Mouse (Mus musculus): Measurements from ENCODE around the gene Armcx6.
"Not testable (repeated sequence)": the region's sequence is repeated elsewhere in the genome, so short reads cannot be mapped to it uniquely, and the experiment has no call there.

The Armcx6 gene

DNA sequence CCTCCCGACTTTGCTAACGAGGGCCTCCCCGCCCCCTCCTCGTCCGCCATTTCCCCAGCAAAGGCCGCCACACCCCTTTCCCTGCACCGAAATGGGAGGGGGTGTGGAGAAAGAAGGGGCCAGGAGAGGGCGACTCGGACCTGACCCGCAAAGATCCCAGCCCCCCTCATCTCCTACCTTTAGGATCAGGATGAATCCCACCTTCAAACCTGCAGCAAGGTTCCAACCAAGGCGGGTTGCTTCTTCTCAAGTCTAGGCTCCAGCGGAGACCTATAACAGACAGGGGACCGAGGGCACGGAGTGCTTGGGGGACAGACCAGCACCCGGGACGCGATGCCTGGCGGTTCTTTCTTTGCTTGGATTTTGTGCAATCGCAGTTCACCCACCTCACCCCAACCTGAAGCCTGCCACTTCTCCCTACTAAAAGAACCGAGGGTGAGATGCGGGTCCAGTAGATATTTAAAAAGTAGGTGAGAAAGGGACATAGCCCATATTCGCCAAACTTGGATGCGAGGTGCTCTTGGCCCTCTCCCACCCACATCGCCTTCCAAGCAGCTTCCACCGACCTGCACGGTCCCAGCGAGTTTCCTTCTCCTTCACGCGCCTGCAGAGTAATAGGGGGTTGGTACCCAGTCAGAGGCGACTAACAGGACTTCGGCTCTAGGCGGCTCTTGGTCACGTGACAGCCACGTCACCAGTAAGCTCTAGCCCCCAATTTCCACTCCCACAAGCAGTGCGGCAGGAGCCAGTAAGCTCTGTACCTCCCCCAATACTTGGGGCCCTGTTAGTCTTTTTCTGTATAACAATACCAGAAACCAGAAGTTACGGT lies at the start of gene Armcx6:
TSS of gene Armcx6 (minus strand) at position 654 of the 829 bp plus-strand sequence.
- DNase-seq (ENCODE audit: extremely low spot score, low spot score) = peak; percentile 60

GRCm38 (mm10) chrX:134787728-134788127 lies 36.5 kb upstream of the Armcx6 start:
- no peak for DNase-seq (ENCODE audit: extremely low spot score, low spot score)

DNA sequence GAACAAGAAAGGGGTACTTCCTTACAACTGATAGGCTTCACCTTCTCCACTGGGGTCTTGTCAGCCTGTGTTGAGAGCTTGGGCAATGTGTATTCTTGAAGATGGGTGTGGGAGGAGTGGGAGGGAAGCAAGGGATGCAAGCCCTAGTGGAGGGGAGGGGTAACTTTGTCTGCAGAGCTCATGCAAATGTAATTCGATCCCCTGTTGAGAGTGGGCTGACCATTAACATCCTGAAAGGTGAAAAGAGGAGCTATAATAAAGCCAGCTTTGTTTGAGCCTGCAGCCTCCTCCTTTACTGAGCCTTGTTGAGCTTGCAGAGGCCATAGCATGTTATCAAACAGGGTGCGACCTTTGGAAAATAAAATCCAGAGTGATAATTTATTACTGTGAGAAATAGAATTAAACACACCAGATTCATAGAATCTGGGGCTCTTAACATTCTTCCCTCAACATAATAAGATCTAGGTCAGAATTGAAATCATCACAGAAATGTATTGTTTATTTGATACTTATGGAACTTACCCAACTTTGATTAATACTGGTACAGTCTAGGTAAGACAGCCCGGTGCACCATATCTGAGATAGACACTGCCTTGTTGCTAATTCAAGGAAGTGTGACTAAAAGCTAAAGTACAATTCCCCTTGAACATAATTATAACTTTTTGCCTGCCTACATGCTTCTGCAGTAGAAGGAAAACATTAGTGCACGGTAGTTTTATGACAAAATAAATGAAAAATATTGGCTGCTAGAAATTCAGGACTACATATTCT lies 12.4 kb upstream of the Armcx6 start:
- not testable (repeated sequence) for DNase-seq (ENCODE audit: extremely low spot score, low spot score)

DNA sequence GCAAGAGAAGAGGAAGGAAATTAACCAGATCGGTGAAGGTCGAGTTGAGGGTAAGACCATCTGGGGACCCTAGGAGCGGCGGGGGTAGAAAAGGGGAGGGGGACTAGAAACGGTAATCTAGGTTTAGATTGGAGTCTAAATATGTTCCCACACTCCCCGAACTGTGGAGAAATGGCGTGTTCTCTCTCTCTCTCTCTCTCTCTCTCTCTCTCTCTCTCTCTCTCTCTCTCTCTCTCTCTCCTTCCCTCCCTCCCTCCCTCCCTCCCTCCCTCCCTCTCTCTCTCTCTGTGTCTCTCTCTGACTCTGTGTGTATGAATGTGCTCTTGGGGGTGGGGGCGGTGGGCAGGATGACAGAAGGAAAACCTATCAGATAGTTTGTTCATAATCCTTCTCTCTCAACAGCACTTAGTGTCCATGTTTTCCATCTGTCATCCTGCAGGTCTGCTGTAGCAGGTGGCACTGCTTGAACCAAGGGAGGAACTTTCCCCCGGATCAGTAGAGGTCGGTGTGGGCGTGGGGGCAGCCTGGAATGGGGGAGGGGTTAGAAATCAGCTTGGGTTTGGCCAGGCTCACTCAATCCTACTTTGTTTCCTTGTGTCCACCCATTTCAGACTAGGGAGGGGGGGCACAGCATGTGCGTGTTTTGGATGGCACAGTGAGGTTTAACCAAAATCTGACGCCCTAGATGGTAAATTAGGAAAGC lies 6.2 kb upstream of the Armcx6 start:
- no peak for DNase-seq (ENCODE audit: extremely low spot score, low spot score)

GRCm38 (mm10) chrX:134756434-134757292 lies 5.4 kb upstream of the Armcx6 start, which contains the start of gene Armcx3:
Gene Armcx3, plus strand, starts transcription at chrX:134756595.
- peak; percentile 45 for DNase-seq (ENCODE audit: extremely low spot score, low spot score)

- DNase-seq (ENCODE audit: extremely low spot score, low spot score) = no peak
Measured at GRCm38 (mm10) chrX:134752584-134752983, 1.4 kb upstream of the Armcx6 start.

- DNase-seq (ENCODE audit: extremely low spot score, low spot score) = no peak
Measured at GRCm38 (mm10) chrX:134751910-134752309, 693 bp upstream of the Armcx6 start.

DNA sequence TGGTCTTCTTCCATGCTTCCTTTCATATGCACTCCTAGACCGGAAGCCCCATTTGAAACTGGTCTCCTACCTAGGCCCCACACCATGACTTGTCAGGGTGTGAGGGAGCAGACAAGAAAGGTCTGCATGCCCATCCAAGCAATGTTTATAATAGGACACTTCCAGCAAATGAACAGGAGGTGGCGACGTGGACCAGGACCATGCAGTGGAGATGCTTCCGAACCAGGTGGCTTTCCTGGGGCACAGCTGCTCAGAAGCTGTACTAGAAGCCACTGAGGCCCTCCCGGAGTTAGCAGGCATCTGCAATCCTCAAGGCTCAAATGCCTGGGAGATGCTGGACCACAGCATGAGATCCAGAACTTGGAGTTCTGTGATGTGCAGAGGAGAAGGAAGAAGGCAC lies 4.8 kb downstream of the Armcx6 start:
- DNase-seq (ENCODE audit: extremely low spot score, low spot score) = peak; percentile 30

GRCm38 (mm10) chrX:134741862-134742261 lies 9.4 kb downstream of the Armcx6 start:
- no peak for DNase-seq (ENCODE audit: extremely low spot score, low spot score)

DNA sequence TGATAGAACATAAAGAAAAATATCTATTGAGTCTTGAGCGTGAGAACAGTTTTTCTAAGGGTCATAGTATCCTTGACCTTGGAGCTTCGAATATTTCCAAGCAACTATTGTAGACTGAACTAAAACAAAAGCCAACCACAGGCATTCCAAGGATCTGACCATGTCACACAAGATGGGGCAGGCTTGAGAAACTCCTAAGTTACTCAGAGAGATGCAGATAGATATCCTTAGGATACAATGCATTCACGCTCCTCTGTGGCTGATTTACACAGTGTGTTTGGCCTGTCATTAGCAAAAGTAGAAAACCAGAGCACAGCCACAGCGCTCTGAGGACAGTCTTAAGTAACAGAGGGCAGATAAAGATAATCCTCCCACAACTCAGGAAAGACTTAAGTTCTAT lies 12.1 kb downstream of the Armcx6 start:
- DNase-seq (ENCODE audit: extremely low spot score, low spot score) = no peak

GRCm38 (mm10) chrX:134737796-134738195 lies 13.4 kb downstream of the Armcx6 start:
- no peak for DNase-seq (ENCODE audit: extremely low spot score, low spot score)

- DNase-seq (ENCODE audit: extremely low spot score, low spot score) = no peak
Measured at GRCm38 (mm10) chrX:134729778-134730177, 21.4 kb downstream of the Armcx6 start.

DNA sequence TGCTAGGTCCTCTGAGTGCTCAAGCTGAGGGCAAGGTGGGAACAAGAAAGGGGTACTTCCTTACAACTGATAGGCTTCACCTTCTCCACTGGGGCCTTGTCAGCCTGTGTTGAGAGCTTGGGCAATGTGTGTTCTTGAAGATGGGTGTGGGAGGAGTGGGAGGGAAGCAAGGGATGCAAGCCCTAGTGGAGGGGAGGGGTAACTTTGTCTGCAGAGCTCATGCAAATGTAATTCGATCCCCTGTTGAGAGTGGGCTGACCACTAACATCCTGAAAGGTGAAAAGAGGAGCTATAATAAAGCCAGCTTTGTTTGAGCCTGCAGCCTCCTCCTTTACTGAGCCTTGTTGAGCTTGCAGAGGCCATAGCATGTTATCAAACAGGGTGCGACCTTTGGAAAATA lies 27.5 kb downstream of the Armcx6 start:
- DNase-seq (ENCODE audit: extremely low spot score, low spot score) = peak; percentile 13

GRCm38 (mm10) chrX:134718524-134718923 lies 32.7 kb downstream of the Armcx6 start:
- peak; percentile 51 for DNase-seq (ENCODE audit: extremely low spot score, low spot score)

GRCm38 (mm10) chrX:134717752-134718308 lies 33.4 kb downstream of the Armcx6 start, which contains the start of gene Armcx1:
Gene Armcx1, plus strand, starts transcription at chrX:134717963.
- DNase-seq (ENCODE audit: extremely low spot score, low spot score) = peak; percentile 69

- DNase-seq (ENCODE audit: extremely low spot score, low spot score) = no peak
Measured at GRCm38 (mm10) chrX:134716863-134717262, 34.4 kb downstream of the Armcx6 start.

All from neural tube, embryonic 10.5 days (tissue).